Mouse (Mus musculus): ENCODE results near the gene Rubcnl.

- no peak for TF ChIP-seq CTCF (IDR thresholded peaks at IDR 0.05; ENCODE audit: low read depth, low read length)
- no peak for TF ChIP-seq POLR2A (IDR thresholded peaks at IDR 0.05; ENCODE audit: insufficient read depth, low read length)
Measured at GRCm38 (mm10) chr14:74985658-74986057, 30.2 kb upstream of the Rubcnl start.
